Mouse (Mus musculus) urinary bladder, postnatal 36 days (tissue): ENCODE measurements around the gene Ripor2.

Experiments used
- DNase-seq, 2 experiments: peaks; one replicate each; pipeline ENCODE4 v3.0.0; 2022; ENCODE audit warnings: low spot score in 2 of 2, mixed read lengths in 1 of 2

Ripor2 gene

DNA sequence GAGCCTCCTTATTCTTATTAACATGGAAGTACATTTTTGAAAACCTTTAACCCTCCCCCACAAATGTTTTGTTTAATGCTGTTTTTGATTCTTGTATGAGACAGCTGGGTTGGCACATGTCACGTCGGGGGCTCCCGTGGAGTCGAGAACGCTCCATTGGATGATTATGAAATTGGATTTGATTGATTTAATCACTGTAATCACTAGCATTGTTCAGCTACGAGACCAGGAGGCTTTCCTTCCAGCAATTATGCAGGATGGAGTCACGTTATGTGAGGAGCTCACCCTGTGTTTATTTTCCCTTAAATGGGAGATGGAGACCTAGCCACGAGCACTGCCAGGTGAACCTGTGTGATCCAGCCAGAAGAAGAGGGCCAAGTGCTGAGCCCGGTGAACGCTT, at the start of gene Ripor2:
Gene Ripor2, plus strand, starts transcription at position 357 of the 400 bp plus-strand sequence.
- DNase-seq: no peak

DNA sequence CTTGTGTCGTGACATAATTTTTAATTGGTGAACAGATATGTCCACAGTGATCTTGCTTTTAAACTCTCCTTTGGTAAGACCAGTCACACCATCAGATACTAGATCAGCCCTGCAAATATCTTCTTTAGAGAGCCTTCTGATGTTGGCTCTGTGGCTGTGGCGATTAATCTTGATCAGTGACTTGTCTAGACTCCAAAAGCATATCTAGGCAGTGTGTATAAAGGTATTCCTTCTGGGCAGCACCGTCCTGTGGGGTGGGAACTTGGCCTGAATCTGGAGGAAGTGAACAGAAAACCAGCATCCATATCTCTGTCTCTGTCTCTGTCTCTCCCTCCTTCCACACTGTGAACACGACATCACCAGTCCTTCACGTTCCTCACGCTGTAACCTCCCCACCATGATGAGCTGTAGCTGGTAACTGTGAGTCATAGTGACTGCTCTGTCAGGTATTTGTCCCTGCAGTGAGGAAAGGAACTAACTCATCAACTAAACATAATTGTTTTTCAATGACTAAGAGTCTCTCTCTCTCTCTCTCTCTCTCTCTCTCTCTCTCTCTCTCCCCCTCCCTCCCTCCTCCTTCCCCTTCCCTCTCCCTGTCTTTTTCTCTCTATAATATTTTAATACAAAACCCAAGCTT, 45.3 kb upstream of the Ripor2 start:
- no peak for DNase-seq

DNA sequence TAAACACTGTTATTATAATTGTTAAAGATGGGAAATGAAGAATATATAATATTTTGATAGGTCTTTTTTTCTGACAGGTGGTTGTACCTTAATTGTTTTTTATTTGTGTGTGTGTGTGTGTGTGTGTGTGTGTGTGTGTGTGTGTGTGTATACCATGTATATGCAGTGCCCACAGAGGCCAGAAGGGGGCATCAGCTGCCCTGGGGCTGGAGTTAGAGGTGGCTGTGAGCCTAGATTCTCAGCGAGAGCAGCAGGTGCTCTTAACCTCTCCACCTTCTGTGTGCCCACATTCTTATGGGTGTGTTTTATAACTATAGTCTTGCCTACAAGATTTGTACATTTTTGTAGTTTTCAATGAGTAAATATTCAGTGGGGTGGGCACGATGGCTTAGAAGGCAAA, 44.0 kb upstream of the Ripor2 start:
- no peak for DNase-seq

DNA sequence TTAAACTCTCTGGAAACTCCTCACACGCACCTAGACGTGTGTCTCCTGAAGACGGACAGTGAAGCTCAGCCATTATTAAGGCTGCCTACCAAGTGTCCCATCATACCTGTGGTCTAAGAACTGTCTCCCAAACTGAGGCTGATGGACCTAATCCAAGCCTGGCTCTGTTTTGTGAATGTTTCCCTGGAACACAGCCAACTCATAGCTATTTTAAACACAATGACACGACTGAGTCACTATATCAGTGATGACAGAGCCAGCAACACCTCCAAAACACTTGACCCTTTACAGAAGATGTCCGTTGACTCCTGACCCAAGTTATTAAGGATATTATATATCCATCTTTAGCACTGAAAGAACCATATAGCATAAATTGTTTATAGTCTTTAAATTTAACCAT, 43.0 kb upstream of the Ripor2 start:
- DNase-seq: no peak

DNA sequence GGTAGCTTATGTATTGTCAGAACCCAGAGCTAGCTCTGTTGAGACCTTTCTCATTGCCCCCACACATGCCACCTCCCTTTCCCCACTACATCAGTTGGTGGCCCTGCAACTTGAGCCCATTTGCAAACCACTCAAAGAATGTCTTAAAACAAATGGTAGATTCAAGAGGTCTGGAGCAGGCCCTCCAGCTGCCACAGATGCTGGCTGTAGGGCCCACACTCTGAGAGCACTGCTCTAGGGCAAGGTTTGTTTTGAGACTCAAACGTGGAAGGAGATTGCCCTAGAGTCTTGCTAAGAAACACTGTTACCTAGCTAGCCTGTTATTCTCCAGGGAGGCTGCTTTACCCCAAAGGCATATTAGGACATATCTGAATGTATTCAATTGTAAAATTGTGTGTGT, 36.3 kb upstream of the Ripor2 start:
- DNase-seq: no peak

DNA sequence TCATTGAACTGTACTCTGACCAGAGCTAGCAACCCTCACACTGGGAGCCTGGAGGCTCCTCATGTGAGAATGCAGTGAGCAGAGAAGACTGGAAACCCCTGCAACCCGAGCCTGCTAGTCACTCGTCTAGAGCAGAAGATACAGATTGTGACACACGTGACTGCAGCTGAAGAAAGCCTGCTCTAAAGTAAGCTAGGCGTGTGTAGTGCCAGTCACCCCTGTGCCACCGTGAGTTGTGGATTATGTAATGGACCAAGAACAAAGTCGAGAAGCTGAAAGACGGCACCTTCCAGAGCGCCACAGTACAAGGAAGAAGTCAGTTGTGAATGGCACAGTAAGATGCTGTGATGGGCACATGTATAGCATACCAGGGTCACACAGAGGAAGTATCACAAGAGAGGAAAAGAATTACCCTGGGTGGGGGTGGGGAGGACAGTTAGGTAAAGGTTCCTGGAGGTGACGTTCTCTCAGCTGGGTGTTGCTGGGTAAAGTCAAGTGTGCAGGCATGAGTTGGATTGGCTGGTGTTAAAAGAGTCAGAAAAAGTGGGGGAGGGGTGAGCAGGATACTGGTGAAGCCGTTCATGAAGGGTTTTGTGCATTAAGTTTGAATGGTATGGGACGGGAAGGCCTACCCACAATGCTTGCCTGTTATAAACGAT, 35.1 kb upstream of the Ripor2 start:
- no peak for DNase-seq

DNA sequence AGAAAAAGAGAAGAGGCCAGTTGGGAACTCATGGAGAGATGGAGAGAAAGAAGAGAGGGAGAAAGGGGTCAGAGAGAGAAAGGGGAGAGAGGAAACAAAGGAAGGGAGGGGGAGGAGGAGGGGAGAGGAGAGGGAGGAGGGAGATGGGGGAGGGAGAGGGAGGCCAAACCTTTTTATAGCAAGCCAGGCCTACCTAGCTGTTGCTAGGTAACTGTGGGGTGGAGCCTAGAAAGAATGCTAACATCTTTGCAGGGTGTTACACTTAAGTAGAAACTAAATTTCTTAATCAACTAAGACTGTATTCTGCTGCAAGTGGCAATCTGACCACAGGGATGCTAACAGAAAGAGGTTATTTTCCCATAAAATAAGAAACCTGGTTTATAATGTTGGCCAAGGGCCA, 33.1 kb upstream of the Ripor2 start:
- DNase-seq: no peak

DNA sequence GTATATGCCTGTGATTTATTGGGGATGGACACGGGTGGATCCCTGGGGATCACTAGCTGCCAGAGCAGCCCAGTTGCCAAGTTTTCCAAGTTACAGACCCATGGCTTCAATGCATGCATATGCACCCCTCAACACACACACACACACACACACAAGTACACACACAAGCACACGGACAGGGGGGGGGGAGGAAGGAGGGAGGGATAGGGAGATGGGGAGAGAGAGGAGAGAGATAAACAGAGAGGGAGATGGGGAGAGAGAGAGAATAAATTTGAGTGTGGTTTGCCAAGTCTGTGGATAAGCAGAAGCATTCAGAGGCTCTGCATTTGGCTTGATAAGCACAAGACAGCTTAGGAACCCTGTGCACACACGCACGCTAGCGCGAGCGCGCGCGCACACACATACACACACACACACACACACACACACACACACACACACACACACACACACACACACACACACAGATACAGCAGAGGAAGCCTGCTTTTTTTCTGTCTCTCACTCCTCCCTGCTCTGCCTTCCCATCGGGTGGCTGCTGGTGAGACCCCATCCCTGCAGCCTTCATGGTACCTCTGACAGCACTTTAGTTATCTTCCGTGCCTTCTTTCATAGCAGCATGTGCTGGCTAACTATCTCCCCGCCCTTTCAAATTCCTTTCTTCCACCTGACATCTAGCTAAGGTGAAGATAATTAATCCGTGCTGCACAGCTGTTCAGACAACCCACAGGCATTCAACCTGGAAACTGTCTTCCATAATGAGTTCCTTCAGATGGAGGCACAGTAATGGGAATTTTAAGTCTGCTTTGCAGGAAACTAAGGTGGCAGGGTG, 30.7 kb upstream of the Ripor2 start:
- no peak for DNase-seq

DNA sequence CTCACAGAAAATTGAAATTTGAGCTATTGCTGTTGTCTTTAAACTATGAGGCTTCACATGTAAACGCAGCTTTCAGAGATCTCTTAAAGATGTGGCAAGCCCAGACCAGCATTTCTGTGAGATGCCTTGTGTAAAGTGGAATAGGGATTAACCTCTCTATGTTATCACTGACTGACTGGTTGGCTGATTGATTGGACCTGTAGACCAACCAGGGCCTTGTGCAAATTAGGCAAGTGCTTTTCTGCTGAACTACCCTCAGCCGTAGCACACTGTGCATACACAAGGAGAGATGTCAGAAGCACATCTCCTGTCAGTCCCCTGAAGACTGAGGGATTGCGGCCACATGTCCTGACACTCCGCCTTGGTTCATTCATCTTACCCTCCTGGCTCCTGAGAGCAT, 29.9 kb upstream of the Ripor2 start:
- no peak for DNase-seq

DNA sequence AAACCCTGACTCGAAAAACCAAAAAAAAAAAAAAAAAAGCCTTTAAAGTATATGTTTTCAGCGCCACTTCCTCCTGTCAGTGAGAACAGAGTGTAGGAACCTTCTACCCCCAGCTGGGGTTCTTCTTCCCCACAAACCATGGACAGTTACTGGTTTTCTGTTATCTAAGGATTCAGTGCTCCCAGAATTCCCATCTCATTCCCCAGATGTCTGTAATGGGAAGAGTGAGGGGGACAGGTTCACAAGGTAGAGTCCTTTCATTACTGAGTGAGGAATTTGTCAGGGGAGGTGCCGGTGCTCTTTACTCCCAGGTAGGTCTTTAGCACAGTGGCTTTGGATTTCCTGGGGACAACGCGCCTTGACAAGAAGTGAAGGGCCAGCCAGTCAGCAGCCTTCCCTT, 20.6 kb upstream of the Ripor2 start:
- no peak for DNase-seq

DNA sequence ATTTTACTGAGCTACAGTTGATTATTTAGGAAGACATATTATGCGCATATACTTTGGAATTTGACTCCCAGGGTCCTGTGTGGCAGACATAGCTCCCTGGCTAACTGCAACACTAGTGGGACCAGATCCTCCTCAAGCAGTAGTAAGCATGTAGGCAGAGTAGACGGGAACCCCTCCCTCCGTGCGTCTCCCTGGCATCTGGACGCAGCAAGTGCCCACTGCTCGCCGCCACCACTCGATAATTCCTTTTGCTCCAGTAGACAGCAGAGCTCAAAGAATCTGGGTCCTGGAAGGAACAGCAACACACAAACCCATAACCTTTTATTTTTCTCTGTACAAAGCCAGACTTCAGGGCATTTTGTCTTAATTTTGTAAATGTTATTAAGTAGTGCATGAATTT, 17.3 kb upstream of the Ripor2 start:
- DNase-seq: no peak

DNA sequence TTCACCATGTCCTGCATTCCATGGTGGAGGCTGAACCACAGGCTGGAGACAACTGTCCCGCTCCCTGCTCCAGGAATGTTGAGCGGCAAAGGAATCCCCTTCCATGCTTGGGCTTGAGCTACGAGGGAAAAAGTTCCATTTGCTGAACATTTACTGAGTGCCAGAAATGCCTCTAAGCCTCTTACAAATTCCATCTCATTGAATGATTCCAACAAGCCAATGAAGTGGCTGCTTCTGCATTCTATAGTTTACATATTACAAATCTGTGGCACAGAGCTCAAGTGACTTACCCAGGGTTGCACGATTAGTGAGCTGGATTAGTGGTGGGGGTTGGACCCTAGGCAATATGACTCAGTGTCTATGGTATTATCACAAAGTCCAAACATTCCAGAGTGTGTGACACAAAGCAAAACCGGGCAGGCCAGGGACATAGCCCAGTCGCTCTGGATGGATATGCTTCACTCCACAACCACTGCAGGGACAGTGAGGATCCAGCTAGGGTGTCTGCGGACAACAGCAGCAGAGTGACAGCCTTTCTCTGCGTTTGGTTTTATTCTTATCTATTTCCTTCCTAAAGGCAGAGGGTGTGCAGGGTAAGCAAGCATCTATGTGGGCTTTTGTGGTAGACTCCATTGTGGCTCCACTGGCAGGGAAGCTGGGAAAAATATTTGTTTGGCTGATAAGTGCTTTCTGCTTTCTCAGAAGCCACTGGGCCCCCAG, 16.6 kb upstream of the Ripor2 start:
- no peak for DNase-seq

DNA sequence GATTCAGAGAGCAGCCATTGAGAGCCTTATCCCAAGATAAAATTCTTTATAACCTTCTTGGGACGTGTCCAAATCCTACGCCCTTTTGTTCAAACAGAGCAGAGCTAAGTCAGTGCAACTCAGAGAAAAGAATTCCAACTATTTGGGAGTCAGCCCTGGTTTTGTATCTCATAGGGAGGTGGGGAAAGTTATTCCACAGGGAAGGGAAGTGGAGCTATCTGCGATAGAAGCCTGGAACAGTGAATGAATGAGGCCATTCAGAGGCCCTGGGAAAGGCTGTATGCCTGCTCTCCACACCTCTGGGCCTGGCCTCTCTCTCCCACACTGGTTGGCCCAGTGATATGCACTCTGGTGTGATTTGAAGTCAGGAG, 16.1 kb upstream of the Ripor2 start:
- no peak for DNase-seq

DNA sequence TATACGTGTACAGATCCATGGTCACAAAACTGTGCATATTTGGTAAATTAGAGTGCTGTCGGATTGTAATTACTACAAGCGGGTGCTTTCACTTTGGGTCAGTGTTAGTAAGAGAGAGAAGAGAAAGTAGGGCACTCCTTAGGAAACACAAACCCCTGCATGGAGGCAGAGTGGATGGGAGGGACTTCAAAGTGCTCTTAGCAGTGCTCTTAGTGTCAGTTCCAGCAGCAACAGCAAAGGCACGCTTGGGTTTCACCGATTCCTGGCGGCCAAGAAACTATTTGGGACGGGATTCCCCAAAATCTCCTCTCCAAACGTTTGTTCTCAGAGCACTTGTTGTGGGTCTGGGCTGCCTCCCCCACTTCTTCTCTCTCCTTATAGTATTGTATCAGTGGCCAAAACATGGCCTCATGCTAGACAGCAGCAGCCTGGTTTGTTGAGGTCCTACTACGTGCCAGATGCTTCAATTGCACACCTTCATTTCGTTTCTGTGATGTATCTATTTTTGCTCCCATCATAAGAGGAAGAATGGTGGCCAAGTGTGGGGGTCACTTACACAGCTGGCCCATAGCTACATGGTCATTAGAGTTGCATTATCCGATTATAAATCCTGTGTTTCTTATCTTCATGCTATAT, 14.7 kb upstream of the Ripor2 start:
- no peak for DNase-seq

DNA sequence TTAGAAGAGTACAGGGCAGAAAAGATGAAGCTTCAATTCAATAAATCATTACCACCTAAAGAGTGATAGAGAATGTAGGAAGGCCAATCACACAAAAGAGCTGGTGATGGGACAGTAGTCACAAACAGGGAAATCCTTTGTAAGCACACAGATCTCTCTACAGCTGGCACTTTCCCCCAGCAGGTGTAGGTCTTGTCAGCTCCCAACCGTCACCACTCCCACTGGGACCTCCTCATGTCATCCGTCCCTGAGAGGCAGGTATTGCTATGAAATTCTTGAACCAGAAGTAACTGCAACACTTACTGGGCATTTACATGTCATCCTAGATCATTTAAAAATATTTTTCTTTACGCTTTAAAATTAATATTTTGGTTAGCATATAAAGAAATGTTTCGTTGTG, 12.9 kb upstream of the Ripor2 start:
- no peak for DNase-seq

DNA sequence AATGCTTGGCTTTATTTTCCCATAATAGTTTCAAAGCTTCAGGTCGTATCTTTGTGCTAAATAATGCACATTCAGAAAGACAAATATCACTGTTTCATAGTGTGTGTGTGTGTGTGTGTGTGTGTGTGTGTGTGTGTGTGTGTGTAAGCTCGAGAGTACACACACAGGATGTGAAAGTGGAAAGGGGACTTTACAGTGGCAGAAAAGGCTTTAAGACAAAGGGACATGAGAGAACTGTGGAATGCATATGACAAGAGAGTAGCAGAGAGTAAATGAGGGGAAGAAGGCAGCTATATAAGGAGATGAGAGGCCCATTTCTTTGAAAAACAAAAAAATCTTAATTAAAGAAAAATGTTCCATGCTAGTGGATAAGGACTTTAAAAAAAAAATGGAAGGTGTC, 11.3 kb upstream of the Ripor2 start:
- DNase-seq: no peak

DNA sequence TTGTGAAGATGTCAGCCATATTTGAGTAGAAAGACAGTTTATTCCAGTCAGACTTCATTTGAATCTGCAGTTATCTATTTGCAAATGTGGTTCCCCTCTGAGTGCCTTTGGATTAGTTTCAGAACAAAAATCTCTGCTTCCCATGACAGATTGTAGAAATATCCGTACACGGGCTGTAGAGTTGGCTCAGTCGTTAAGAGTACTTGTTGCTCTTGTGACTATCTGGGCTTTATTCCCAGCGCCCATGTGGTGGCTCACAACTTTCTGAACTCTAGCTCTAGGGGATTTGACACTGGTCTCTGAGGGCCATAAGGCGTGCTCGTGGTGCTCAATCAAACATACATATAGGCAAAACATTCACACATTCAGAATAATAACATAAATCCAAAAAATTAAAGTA, 10.1 kb upstream of the Ripor2 start:
- DNase-seq: no peak

DNA sequence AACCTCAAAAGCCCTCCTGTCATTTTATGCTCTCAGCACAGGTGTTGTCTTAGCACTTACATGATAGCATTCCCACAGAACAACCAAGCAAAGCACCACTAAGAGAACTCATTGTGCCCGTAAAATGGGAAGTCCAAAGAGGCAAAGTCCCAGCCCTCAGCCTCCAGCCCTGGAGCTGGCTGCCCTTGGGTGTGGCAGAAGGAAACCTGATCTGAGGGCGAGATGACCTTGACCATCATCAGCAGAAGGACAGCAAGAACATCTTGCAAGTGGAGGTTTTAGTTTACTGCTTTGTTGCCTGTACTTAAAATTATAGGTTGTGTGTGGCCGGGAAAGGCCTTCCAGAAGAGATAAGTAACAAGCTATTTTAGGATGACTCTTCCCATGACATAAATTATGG, 6.9 kb upstream of the Ripor2 start:
- no peak for DNase-seq

DNA sequence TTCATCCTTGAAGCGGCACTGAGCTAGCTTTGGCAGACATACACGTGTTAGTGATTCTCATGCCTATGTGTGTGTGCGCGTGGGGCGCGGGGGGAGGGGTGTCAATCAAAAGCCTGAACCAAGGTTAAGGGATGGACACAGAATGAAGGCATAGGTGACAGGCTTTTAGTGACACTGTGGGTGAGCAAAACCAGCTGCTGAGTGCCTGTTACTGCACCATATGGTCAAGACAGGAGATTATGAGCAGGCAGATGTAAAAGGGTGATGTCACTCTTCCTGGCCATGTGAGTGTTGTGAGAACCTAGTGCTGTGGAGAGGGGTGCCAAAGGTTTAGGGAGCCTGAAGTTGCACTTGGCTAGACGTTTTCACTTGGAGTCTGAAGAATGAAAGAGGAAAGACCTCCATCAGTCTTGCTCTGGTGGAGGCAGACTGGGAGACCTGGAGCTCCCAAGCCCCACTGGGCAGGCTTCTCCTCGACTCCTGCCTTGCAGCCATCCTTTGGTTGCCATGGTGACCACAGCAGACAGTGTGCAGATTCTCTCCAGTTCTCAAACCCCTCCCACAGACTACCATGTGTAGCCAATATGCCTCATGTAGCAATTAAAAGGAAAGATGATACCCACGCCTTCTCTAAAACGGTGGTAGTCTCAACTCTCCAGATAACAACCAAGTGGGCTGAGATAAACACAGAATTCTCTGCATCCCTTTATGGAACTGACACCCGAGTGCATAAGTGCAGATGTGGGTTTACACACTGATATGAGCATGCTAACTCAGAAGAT, 5.5 kb upstream of the Ripor2 start:
- DNase-seq: no peak

DNA sequence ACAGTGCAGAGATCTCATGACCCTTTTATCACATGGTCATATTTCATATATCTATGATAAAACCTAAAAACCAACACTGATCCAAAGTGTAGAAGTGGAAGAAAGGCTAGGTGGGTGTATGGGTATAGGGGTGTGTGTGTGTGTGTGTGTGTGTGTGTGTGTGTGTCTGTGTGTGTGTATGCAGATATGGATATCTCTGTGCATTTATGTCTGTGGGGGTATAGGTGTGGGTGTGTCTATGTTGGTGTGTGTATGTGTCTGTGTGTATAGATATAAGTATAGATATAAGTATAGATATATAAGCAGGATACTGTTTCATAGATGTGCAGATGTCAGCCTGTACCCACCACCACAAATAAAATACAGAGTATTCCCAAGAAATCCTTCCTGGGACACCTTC, 3.7 kb upstream of the Ripor2 start:
- DNase-seq: no peak

DNA sequence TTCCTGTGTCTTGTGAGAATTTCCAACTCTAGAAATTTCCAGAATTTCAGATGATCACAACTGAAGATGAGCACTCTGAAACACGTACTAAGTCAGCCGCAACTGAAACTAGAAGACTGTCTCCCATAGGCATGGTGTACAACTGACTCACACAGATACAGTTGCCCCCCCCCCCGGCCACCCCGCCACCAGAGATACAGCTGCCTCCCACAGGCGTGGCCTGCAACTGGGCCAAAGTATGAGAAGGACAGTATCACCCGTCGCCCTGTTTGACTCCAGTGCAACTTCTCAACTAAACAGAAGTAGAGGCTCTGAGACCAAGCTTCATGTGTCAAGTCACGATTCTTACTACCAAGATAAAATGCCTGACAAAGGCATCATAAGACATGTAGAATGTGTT, 1.2 kb upstream of the Ripor2 start:
- DNase-seq: no peak
